In the genomic region with DNA sequence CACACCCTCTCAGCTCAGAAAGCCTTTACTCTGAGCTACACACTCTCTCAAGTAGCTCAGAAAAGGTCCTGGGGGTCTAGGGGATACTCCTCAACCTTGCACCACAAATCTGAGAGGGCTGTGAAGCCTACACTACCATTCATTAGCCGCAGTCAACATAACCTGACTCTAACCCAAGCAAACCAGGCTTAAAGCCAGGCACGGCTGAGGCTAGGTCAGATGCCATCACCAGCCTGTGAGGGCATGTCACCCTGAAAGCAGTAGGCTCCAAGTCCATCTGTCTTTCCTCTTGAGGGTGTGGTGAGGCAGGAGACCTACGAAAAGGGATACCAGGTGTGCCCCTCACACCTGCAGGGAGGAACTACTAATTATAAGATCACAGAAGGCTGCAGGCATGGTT, we compare ENCODE assay signal across 11 mouse cellular contexts.
A peak's percentile ranks its signal among the peaks of the same experiment; 100 is the strongest.
DNase-seq lines count a peak whose midpoint lies in the region; ATAC-seq and TF ChIP-seq lines count a peak whose summit lies in the region.
"Had no signal": no experiment of that assay in that cellular context is flagged by ENCODE, and none has a peak within 500 bp of the region (broad histone marks: within the 10 kb centered on the region; RNA-seq: fewer than 3 reads in every experiment).

No protein-coding gene starts in this region.

- peak overlapping the region; percentile 12; the same call in 1 of the 2 replicates for H3K27ac ChIP-seq in heart, embryonic 13.5 days (replicated peaks)
- no peak overlapping the region for H3K27ac ChIP-seq in heart, adult 2 months
- peak overlapping the region; percentile 26; the same call in 1 of the 2 replicates for H3K27ac ChIP-seq in ES-Bruce4 (ENCODE audit: insufficient read depth, low read length)
- H3K27ac ChIP-seq in limb, embryonic 10.5 days = peak overlapping the region; percentile 8; the same call in 1 of the 2 replicates
- H3K27ac ChIP-seq: stomach, embryonic 15.5 days had no signal

- no peak for TF ChIP-seq POLR2A in heart, adult 2 months (IDR thresholded peaks at IDR 0.05; ENCODE audit: insufficient read depth, low read depth, low read length)
- TF ChIP-seq POLR2A in ES-Bruce4 (IDR thresholded peaks at IDR 0.05; ENCODE audit: insufficient read depth, low read length) = no peak

- H3K4me3 ChIP-seq in heart, embryonic 13.5 days = no peak overlapping the region
- H3K4me3 ChIP-seq in heart, adult 2 months = no peak overlapping the region
- H3K4me3 ChIP-seq in ES-Bruce4 (ENCODE audit: low read depth, low read length) = no peak overlapping the region
- no peak overlapping the region for H3K4me3 ChIP-seq in limb, embryonic 10.5 days
- H3K4me3 ChIP-seq: lung, embryonic 15.5 days; stomach, embryonic 15.5 days had no signal

- intact Hi-C loops in heart, adult 2 months (cut with DNase I) = loop anchor here (1.0 to 5.0 kb wide), 3 partner anchors 91 to 128 kb away; no protein-coding TSS in a partner anchor

- H3K79me2 ChIP-seq in heart, adult 2 months (replicated peaks; ENCODE audit: control insufficient read depth, insufficient read depth, low read length) = no peaks in the 10 kb centered on the region

- H3K4me2 ChIP-seq in heart, embryonic 13.5 days = no peak overlapping the region
- H3K4me2 ChIP-seq: lung, embryonic 15.5 days; stomach, embryonic 15.5 days had no signal

- ATAC-seq in cerebellum, adult (ENCODE audit: insufficient number of reproducible peaks, low FRiP score, low TSS enrichment) = no peak
- no peak for ATAC-seq in heart, embryonic 13.5 days (ENCODE audit: extremely low read depth, insufficient number of reproducible peaks, low FRiP score, low TSS enrichment)

- H3K36me3 ChIP-seq in heart, embryonic 13.5 days = no peaks in the 10 kb centered on the region
- 0 out of 2 replicates have a peak, but pooled peaks cover 3% of the 10 kb centered on the region for H3K36me3 ChIP-seq in heart, adult 2 months (ENCODE audit: control insufficient read depth, insufficient read depth, low read length)
- H3K36me3 ChIP-seq in ES-Bruce4 (ENCODE audit: control insufficient read depth, insufficient read depth, low read length, poor library complexity, severe bottlenecking) = no peaks in the 10 kb centered on the region
- no peaks in the 10 kb centered on the region for H3K36me3 ChIP-seq in limb, embryonic 10.5 days
- H3K36me3 ChIP-seq: lung, embryonic 15.5 days; stomach, embryonic 15.5 days had no signal

- H3K9ac ChIP-seq in heart, embryonic 13.5 days = peak overlapping the region; percentile 40; the same call in 1 of the 2 replicates
- H3K9ac ChIP-seq in heart, adult 2 months (ENCODE audit: low read depth, low read length) = no peak overlapping the region
- no peak overlapping the region for H3K9ac ChIP-seq in ES-Bruce4 (ENCODE audit: low read depth, poor library complexity, severe bottlenecking)
- H3K9ac ChIP-seq: lung, embryonic 15.5 days; stomach, embryonic 15.5 days had no signal

- peaks cover 56% of the 10 kb centered on the region for H3K4me1 ChIP-seq in heart, embryonic 13.5 days
- peaks cover 25% of the 10 kb centered on the region for H3K4me1 ChIP-seq in heart, adult 2 months (ENCODE audit: control insufficient read depth, insufficient read depth, low read length)
- peaks cover 16% of the 10 kb centered on the region for H3K4me1 ChIP-seq in ES-Bruce4 (ENCODE audit: control insufficient read depth, insufficient read depth, low read length)
- peaks cover 27% of the 10 kb centered on the region for H3K4me1 ChIP-seq in limb, embryonic 10.5 days

- no peak for TF ChIP-seq CTCF in heart, adult 2 months (IDR thresholded peaks at IDR 0.05)
- no peak for TF ChIP-seq CTCF in ES-Bruce4 (IDR thresholded peaks at IDR 0.05; ENCODE audit: low read depth, low read length)

- H3K27me3 ChIP-seq in heart, embryonic 13.5 days (replicated peaks) = no peaks in the 10 kb centered on the region
- no peaks in the 10 kb centered on the region for H3K27me3 ChIP-seq in heart, adult 2 months (ENCODE audit: control insufficient read depth, insufficient read depth, low read length)
- H3K27me3 ChIP-seq in ES-Bruce4 (ENCODE audit: control insufficient read depth, insufficient read depth, low read length, poor library complexity, severe bottlenecking) = no peaks in the 10 kb centered on the region
- no peaks in the 10 kb centered on the region for H3K27me3 ChIP-seq in limb, embryonic 10.5 days (ENCODE audit: low read depth, poor library complexity, severe bottlenecking)
- H3K27me3 ChIP-seq: lung, embryonic 15.5 days; Patski; stomach, embryonic 15.5 days had no signal

- TF ChIP-seq EP300 in heart, adult 2 months (IDR thresholded peaks at IDR 0.05; ENCODE audit: insufficient read depth, low read depth, low read length) = no peak
- TF ChIP-seq EP300 in ES-Bruce4 (IDR thresholded peaks at IDR 0.05; ENCODE audit: insufficient read depth, low read depth, low read length) = no peak

- H3K9me3 ChIP-seq in heart, embryonic 13.5 days = no peaks in the 10 kb centered on the region
- no peaks in the 10 kb centered on the region for H3K9me3 ChIP-seq in ES-Bruce4 (replicated peaks; ENCODE audit: control insufficient read depth, insufficient read depth, low read length, poor library complexity, severe bottlenecking)
- no peaks in the 10 kb centered on the region for H3K9me3 ChIP-seq in limb, embryonic 10.5 days (replicated peaks)
- H3K9me3 ChIP-seq: lung, embryonic 15.5 days; stomach, embryonic 15.5 days had no signal

- peak; percentile 48 for DNase-seq in cerebellum, adult 11-12 months
- no peak for DNase-seq in heart, adult 2 months
- no peak for DNase-seq in limb, embryonic 10.5 days (ENCODE audit: low spot score)
- DNase-seq in thymus, postnatal 36 days = no peak
- no peak for DNase-seq in embryo, embryonic 9.5 days (ENCODE audit: extremely low spot score)

- 80% methylated on average over 3 of the region's 3 CpGs for WGBS in heart, embryonic 13.5 days
- WGBS in heart, adult 2 months = 77% methylated on average over 3 of the region's 3 CpGs
- 81% methylated on average over 3 of the region's 3 CpGs for WGBS in limb, embryonic 10.5 days
